Mouse (Mus musculus) ES-E14 (cell line): Measurements from ENCODE around the gene Mrln.

Experiments used
- CHD2 ChIP-seq: IDR thresholded peaks from 2 replicates; pipeline ENCODE4 v1.6.1; 2014; ENCODE audit warnings: mild to moderate bottlenecking, low read depth, low read length, inconsistent platforms
- HCFC1 ChIP-seq: IDR thresholded peaks from 2 replicates; pipeline ENCODE4 v1.6.1; 2012; ENCODE audit warnings: low read length, inconsistent platforms, borderline replicate concordance; ENCODE audit not compliant: insufficient read depth
- MAFK ChIP-seq: IDR thresholded peaks from 2 replicates; pipeline ENCODE4 v1.6.1; 2014; ENCODE audit warnings: mild to moderate bottlenecking, low read depth, low read length, inconsistent platforms; ENCODE audit not compliant: insufficient read depth
- ZC3H11A ChIP-seq: IDR thresholded peaks from 2 replicates; pipeline ENCODE4 v1.6.1; 2012; ENCODE audit warnings: low read depth, mild to moderate bottlenecking, inconsistent platforms, low read length, borderline replicate concordance
- ZNF384 ChIP-seq: IDR thresholded peaks from 2 replicates; pipeline ENCODE4 v1.6.1; 2012; ENCODE audit warnings: low read depth, low read length, inconsistent platforms

DNA sequence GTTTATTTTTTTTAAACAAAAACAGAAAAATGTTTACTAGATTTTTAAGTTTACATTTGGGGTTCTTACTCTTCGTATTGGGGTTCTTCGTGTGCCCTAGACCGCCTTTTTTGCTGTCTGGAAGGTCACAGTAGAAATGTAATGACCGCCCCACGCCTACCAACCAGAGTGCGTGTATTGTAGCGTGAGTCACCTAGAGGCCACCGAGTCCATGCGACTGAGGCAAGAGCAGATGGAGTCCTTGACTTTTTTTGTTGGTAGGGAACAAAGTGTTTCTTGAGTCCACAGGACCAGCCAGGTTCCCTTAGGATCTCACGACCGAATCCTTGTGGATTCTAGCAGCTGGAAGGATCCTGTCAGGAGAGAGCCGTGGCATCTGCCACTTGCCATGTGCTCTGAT, 43.7 kb upstream of the Mrln start:
- TF ChIP-seq MAFK = no peak
- TF ChIP-seq ZC3H11A = no peak
- TF ChIP-seq HCFC1 = no peak
- TF ChIP-seq CHD2 = no peak
- TF ChIP-seq ZNF384 = no peak
